Mouse (Mus musculus): Measurements from ENCODE around the gene Clstn1.
"Not testable (repeated sequence)": the region's sequence is repeated elsewhere in the genome, so short reads cannot be mapped to it uniquely, and the experiment has no call there.

Clstn1 gene

GRCm38 (mm10) chr4:149601484-149601883 is 15.2 kb downstream of the Clstn1 start:
- no peak for DNase-seq

GRCm38 (mm10) chr4:149602236-149602635 is 16.0 kb downstream of the Clstn1 start:
- no peak for DNase-seq

GRCm38 (mm10) chr4:149603860-149604259 is 17.6 kb downstream of the Clstn1 start:
- DNase-seq, result no peak

DNA sequence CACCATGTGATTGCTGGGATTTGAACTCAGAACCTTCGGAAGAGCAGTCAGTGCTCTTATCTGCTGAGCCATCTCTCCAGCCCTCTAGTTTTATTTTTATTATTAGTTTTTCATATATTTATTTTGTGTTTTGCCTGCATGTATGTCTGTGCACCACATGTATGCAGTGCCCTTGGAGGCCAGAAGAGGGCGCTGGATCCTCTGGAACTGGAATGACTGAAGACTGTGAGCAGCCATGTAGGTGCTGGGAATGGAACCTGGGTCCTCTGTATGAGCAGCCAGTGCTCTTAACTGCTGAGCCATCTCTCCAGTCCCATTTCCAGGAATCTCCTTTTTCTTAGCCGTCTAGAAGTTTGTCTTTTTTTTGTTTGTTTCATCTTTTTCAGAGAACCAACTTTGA is 18.2 kb downstream of the Clstn1 start:
- DNase-seq, result no peak

DNA sequence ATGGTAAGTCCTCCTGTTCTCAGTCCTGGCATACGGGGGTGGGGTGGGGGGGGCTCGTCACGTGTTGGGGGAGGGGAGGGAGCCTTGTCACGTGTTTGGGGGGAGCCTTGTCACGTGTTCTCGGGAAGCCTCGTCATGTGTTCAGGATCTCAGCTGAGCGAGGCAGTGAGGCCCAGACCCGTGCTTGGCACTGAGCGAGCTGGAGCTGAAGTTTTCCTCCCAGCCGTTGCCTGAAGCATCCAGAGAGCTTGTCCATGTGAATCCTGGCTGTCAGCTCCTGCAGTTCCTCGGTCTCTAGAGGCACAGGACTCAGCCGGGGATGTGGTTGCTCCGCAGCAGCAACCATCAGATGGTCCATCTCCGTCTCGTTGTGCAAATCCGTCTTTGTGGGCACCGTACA is 19.8 kb downstream of the Clstn1 start:
- DNase-seq, result no peak

GRCm38 (mm10) chr4:149606766-149607358 is 20.6 kb downstream of the Clstn1 start:
- DNase-seq, result no peak

- DNase-seq, result no peak
Observed at GRCm38 (mm10) chr4:149607591-149608308, 21.5 kb downstream of the Clstn1 start.

GRCm38 (mm10) chr4:149608309-149608638 is 22.0 kb downstream of the Clstn1 start:
- no peak for DNase-seq

DNA sequence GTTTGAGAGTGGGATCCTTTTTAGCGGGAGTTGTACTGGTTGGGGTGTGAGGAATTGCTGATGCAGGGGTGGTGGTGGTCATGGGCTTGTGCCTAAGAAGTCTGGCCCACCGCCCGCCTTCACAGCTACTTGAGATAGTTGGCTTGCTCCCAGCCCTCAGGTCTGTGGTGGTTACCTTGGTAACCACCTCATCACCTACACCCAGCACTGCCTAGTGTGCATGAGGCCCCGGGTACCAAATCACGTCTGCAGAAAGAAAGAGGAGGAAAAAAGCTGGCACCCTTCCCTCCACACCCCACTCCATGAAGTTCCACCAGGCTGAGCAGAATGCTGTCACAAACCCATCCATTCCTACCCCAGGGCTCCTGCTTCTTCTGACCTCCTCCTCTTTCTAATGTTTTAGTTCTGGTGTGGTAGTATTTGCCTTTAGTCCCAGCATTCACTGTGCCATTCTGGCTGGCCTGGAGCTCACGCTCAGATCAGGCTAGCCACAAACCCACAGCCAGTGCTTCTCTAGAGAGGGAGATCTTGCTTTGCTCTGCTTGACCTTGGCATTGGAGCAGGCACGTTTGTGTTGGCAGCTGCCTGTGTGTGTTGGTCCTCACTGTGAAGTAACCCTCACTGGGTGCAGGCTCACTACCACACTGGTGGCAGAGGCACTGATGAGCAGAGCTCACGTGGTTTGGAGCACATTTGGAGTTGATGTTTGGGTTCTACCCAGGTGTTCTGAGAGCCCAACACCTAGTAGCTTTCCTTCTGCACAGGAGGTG is 23.2 kb downstream of the Clstn1 start:
- no peak for DNase-seq

GRCm38 (mm10) chr4:149611376-149612044 is 25.2 kb downstream of the Clstn1 start:
- peak; percentile 50 for DNase-seq

- not testable (repeated sequence) for DNase-seq
Observed at GRCm38 (mm10) chr4:149613497-149613896, 27.2 kb downstream of the Clstn1 start.

DNA sequence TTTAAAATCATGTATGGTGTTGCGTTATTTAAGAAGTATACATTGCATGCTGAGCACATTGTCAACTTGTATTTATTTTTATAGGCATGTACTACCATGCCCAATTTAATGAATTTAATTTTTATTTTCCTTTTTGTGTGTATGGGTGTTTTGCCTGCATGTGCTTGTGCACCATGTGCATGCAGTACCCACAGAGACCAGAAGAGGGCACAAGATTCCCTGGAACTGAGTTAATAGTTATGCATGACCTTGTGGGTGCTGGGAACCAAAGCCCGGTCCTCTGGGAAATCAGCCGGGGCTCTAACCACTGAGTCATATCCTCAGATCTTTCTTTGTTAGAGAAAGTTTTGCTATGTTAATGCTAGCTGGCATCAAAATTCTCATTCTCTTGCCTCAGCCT is 28.6 kb downstream of the Clstn1 start:
- no peak for DNase-seq

DNA sequence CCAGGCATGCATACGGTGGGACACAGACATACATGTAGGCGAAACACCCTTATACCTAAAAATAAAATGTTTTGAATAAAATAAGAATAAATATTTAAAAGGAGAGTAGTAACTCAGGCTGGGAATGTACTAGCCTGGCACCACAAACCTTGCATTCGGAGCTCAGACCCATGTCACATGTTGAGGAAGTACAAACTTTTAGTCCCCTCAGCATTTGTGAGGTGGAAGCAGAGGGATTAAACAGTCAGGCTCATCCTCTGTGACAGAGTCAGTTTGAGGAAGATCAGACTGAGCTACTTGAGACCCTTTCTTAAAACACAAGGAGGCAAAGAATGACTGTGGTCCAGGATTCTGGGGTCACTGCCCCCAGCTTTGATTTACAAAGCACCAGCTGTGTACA is 30.7 kb downstream of the Clstn1 start:
- DNase-seq, result not testable (repeated sequence)

- no peak for DNase-seq
Observed at GRCm38 (mm10) chr4:149619988-149620387, 33.7 kb downstream of the Clstn1 start.

DNA sequence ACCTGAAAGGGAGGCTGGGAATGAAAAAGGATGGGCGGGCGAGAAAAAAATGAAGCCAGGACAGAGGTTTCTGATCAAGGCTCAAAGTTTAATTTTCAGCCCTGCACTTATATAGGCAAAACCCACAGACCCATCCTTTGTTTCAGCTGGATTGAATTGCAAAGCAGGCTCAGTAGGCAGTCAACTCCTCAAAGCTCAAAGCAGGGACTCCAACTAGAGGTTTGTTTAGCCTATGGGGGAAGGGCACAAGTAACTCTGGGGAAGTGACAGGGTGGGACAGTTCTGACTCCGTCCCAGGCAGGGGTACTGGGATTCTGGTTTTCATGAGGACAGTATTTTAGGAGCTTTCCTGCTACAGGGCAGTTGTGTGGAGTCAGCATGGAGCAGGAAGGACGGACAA is 35.0 kb downstream of the Clstn1 start:
- no peak for DNase-seq

DNA sequence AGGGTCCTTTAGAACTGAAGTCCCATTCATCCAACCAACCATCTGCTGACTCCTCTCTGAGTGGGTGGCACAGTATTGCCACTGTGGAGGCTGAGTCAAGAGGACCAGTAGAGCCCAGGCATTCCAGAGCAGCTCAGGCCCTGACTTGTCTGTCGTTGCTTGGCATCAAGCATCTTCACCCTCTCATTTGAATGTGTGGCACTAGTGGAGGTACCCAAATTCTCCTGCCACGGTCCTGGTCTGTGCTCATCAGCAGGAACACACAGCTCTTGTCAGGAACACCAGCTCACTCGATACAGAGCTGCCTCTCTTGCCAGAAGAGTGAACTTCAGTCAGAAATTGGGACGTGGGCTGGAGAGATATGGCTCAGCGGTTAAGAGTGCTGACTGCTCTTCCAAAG is 37.4 kb downstream of the Clstn1 start:
- DNase-seq, result no peak

GRCm38 (mm10) chr4:149626809-149627208 is 40.5 kb downstream of the Clstn1 start:
- DNase-seq, result no peak

- peak; percentile 37 for DNase-seq
Observed at GRCm38 (mm10) chr4:149628372-149628771, 42.1 kb downstream of the Clstn1 start.

DNA sequence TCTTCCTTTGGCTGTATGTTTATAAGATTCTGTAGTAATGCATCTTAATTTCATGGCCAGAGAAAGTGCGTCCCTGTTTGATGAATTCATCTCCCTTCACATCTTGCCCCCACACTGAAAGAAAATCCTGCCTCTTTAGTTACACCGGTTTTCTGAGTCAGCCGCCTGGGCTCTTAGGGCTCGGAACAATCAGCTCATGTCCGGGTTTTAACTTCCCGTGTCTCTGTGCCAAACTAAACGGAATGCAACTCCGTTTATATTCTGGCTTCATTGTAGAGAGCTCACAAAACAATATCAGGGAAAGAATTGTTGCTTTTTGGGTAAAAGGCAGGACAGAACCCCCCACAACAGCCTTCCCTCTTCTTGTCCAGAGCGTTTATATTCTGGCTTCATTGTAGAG is 42.5 kb downstream of the Clstn1 start:
- no peak for DNase-seq

GRCm38 (mm10) chr4:149632670-149633307 is 46.5 kb downstream of the Clstn1 start:
- DNase-seq, result no peak

DNA sequence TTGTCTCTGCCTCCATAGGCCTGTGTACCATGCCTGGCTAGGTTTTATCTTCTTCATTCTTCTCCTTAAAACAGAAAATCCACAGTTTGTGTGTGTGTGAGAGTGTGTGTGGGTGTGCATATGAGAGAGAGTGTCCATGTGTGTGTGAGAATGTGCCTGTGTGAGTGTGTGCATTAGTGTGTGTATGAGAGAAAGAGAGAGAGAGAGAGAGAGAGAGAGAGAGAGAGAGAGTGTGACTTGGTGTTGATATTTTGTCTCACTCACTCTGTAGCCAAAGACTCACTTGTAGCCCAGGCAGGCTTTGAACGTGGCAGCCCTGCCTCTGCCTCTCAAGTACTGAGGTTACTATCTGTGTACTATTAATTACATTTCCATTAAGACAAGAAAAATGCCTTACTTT is 47.9 kb downstream of the Clstn1 start:
- DNase-seq, result no peak

GRCm38 (mm10) chr4:149634966-149635365 is 48.7 kb downstream of the Clstn1 start:
- no peak for DNase-seq

DNA sequence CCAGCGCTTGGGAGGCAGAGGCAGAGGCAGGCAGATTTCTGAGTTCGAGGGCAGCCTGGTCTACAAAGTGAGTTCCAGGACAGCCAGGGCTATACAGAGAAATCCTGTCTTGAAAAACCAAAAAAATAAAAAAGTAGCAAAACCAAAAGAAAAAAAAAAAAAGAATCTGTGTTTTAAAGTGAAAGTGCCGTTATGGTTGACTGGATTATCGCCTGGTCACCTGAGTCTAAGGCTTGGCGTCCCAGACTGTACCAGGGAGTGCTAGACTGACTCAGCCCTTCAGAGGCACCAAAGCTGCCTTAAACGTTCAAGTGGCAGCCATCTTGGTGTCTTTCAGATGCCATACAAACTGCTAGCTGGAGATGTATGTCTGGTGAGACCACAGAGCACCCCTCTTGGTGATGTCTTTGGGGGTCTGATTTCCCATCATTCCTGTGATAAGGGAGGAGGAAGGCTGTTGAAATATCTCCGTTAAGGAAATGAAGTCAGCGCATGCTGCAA is 49.7 kb downstream of the Clstn1 start:
- DNase-seq, result no peak
